Mouse (Mus musculus) olfactory bulb, adult 2 months (tissue): ENCODE data around the gene Ifnar2.

Experiments
- CTCF ChIP-seq: fragments of 200-500 bp; IDR thresholded peaks from 2 replicates; pipeline ENCODE4 v1.5.1; 2012; ENCODE audit warnings: low read depth, mild to moderate bottlenecking, low read length, moderate library complexity; ENCODE audit not compliant: insufficient read depth
- POLR2A ChIP-seq: fragments of 200-500 bp; IDR thresholded peaks from 2 replicates; pipeline ENCODE4 v1.6.1; 2012; ENCODE audit warnings: mild to moderate bottlenecking, low read depth, low read length, moderate library complexity; ENCODE audit not compliant: insufficient read depth

GRCm38 (mm10) chr16:91432720-91433328 is 60.2 kb downstream of the Ifnar2 start:
- no peak for TF ChIP-seq CTCF
- TF ChIP-seq POLR2A: no peak
